Mouse (Mus musculus): Measurements from ENCODE around the gene Myo16. TPM values are rescaled to one million over a fixed set of nuclear protein-coding genes. Genes with fewer than 3 reads are reported as not detected.

Gene Myo16
- polyA plus RNA-seq, 1 experiment from 2014 or later, result 0.50 TPM

- Histone ChIP-seq H3K9me3 (no peaks in the 10 kb centered on the region), H3K36me3 (replicated peaks) (no peaks in the 10 kb centered on the region), H3K27ac (no peak overlapping the region), H3K4me3 (no peak overlapping the region), H3K4me1 (no peaks in the 10 kb centered on the region), H3K27me3 (ENCODE audit: poor library complexity, severe bottlenecking) (no peaks in the 10 kb centered on the region)
- 81% methylated on average over 2 of the region's 2 CpGs for WGBS
- DNase-seq (ENCODE audit: extremely low spot score, low spot score), result no peak
These were observed 11.2 kb downstream of the Myo16 start for GRCm38 (mm10) chr8:10164959-10165358.

DNA sequence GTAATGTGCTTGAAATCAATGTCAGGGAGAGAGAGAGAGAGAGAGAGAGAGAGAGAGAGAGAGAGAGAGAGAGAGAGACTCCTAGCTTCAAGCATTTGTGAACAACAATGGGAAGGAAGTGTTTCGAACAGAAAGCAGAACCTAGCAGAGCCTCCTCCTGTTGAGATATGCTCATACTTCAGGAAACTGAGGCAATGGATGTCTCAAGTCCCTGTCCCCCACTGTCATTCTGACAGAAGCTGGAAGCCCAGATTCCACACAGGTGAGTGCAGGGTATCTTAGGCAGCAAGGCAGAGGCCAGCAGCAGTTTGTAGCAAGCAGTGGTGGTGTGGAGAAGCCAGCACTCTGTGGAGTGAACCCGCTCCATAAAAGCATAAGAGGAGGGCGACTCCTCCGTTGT, 14.6 kb downstream of the Myo16 start:
- 94% methylated on average over 4 of the region's 4 CpGs for WGBS
- Histone ChIP-seq H3K4me1 (peaks cover 8% of the 10 kb centered on the region), H3K9me3 (no peaks in the 10 kb centered on the region), H3K27me3 (ENCODE audit: poor library complexity, severe bottlenecking) (no peaks in the 10 kb centered on the region), H3K4me3 (no peak overlapping the region), H3K36me3 (replicated peaks) (no peaks in the 10 kb centered on the region), H3K27ac (no peak overlapping the region)
- no peak for DNase-seq (ENCODE audit: extremely low spot score, low spot score)

- DNase-seq (ENCODE audit: extremely low spot score, low spot score), result no peak
- H3K36me3 ChIP-seq (replicated peaks), result no peaks in the 10 kb centered on the region
- H3K4me1 ChIP-seq, result peaks cover 24% of the 10 kb centered on the region
- H3K4me3 ChIP-seq, result no peak overlapping the region
- H3K27ac ChIP-seq, result no peak overlapping the region
- 77% methylated on average over 3 of the region's 3 CpGs for WGBS
- H3K9me3 ChIP-seq, result no peaks in the 10 kb centered on the region
- H3K27me3 ChIP-seq (ENCODE audit: poor library complexity, severe bottlenecking), result no peaks in the 10 kb centered on the region; the same call in 1 of the 2 replicates
These were observed 16.2 kb downstream of the Myo16 start for GRCm38 (mm10) chr8:10169894-10170293.

- no peaks in the 10 kb centered on the region for H3K9me3 ChIP-seq
These were observed 17.6 kb downstream of the Myo16 start for GRCm38 (mm10) chr8:10171321-10171720.

GRCm38 (mm10) chr8:10172278-10172677, 18.6 kb downstream of the Myo16 start:
- no peak for DNase-seq (ENCODE audit: extremely low spot score, low spot score)

More at GRCm38 (mm10) chr8:10171321-10171720, 17.6 kb downstream of the Myo16 start:
- 83% methylated on average over 2 of the region's 2 CpGs for WGBS
- no peak for DNase-seq (ENCODE audit: extremely low spot score, low spot score)
- Histone ChIP-seq H3K4me1 (peaks cover 35% of the 10 kb centered on the region), H3K36me3 (replicated peaks) (no peaks in the 10 kb centered on the region), H3K4me3 (no peak overlapping the region), H3K27ac (no peak overlapping the region), H3K27me3 (ENCODE audit: poor library complexity, severe bottlenecking) (no peaks in the 10 kb centered on the region; the same call in 1 of the 2 replicates)

DNA sequence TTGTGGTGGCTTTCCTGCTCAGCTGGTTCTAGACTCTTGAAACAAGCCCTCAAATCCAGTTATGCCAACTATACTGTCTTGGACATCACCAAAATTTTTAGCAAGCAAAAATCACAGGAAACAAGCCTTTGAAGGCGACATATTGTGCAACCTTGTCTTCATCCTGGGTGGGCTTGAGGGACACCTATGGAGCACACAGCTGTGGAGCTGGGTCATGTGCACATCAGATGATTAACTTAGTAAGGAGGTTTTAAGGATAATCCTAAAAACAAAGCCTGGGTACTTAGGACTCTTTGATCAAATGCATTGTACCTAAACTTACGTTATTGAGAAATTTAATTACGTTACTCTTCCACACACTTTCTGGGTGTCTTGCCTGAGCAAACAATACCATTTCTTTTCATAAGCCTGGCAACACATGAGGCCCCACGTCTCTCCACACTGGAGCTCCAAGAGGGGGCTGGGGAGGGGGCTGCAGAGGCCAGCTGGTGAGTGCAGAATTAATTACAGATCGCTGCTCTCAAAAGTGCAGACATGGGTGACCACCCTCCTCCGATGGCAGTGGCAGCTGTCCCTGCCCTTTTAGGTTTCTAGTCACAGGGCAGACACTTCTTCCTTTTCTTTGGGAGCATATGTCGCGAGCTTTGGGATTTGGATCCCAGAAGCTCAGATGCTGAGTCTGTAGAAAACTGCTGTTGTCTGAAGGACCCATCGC, 19.5 kb downstream of the Myo16 start:
- Histone ChIP-seq H3K4me1 (peaks cover 39% of the 10 kb centered on the region), H3K27ac (peak overlapping the region; percentile 36; the same call in 1 of the 2 replicates), H3K4me3 (no peak overlapping the region), H3K9me3 (no peaks in the 10 kb centered on the region), H3K36me3 (replicated peaks) (no peaks in the 10 kb centered on the region), H3K27me3 (ENCODE audit: poor library complexity, severe bottlenecking) (no peaks in the 10 kb centered on the region; the same call in 1 of the 2 replicates)
- WGBS, result 41% methylated on average over 9 of the region's 9 CpGs
- no peak for DNase-seq (ENCODE audit: extremely low spot score, low spot score)

More at GRCm38 (mm10) chr8:10172278-10172677, 18.6 kb downstream of the Myo16 start:
- Histone ChIP-seq H3K9me3 (no peaks in the 10 kb centered on the region), H3K27me3 (ENCODE audit: poor library complexity, severe bottlenecking) (no peaks in the 10 kb centered on the region; the same call in 1 of the 2 replicates), H3K27ac (0 out of 2 replicates have a peak overlapping the region, but pooled peaks have one; percentile 36), H3K4me3 (no peak overlapping the region), H3K36me3 (replicated peaks) (no peaks in the 10 kb centered on the region), H3K4me1 (peaks cover 39% of the 10 kb centered on the region)
- 93% methylated on average over 3 of the region's 3 CpGs for WGBS

GRCm38 (mm10) chr8:10174201-10174840, 20.6 kb downstream of the Myo16 start:
- DNase-seq (ENCODE audit: extremely low spot score, low spot score), result no peak
- no peaks in the 10 kb centered on the region; the same call in 1 of the 2 replicates for H3K27me3 ChIP-seq (ENCODE audit: poor library complexity, severe bottlenecking)
- H3K36me3 ChIP-seq (replicated peaks), result no peaks in the 10 kb centered on the region
- WGBS, result 76% methylated on average over 5 of the region's 5 CpGs
- H3K27ac ChIP-seq, result no peak overlapping the region
- H3K4me1 ChIP-seq, result peaks cover 39% of the 10 kb centered on the region
- H3K4me3 ChIP-seq, result no peak overlapping the region
- H3K9me3 ChIP-seq, result no peaks in the 10 kb centered on the region

DNA sequence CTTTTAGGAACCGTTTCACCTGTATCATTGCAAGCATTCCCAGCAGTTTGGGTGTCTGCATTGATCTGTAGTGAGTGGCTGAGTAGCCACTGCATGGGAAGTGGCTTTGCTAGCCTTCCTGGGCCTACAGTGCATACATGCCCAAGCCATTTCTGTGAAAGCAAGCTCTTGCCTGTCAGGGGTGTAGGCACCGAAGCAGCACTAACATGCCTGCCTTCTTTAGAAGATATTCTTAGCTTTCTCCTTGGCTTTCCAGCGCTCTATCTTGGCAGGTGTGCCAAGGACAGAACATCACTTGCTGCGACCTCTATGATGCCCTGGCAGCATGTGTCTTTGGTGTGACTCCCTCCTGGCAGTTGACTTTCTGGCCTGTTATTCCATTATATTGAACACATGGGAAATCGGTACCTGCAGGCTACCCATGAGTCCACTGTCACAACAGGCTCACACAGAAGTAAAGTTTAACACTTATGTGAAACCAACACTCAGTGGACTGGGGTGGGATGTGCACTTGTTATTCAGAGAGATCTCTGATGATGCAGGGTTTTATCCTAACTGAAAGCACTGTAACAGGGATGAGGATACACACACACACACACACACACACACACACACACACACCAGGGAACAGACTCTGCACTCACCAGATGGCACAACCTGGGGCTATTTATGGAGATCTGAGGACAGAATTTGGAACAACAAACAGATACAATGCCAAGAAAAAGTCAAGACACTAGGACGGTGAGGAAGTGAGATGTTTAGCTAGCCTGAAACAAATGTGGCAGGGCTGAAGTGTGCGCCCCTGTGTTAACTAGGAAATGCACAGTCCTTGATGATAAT, 21.4 kb downstream of the Myo16 start:
- H3K36me3 ChIP-seq (replicated peaks), result no peaks in the 10 kb centered on the region
- peaks cover 39% of the 10 kb centered on the region for H3K4me1 ChIP-seq
- WGBS, result 83% methylated on average over 7 of the region's 7 CpGs
- H3K4me3 ChIP-seq, result no peak overlapping the region
- DNase-seq (ENCODE audit: extremely low spot score, low spot score), result no peak
- no peaks in the 10 kb centered on the region; the same call in 1 of the 2 replicates for H3K27me3 ChIP-seq (ENCODE audit: poor library complexity, severe bottlenecking)
- no peaks in the 10 kb centered on the region for H3K9me3 ChIP-seq
- H3K27ac ChIP-seq, result 0 out of 2 replicates have a peak overlapping the region, but pooled peaks have one; percentile 22

GRCm38 (mm10) chr8:10175976-10176375, 22.3 kb downstream of the Myo16 start:
- H3K27me3 ChIP-seq (ENCODE audit: poor library complexity, severe bottlenecking), result no peaks in the 10 kb centered on the region; the same call in 1 of the 2 replicates
- no peak overlapping the region for H3K4me3 ChIP-seq
- H3K4me1 ChIP-seq, result peaks cover 39% of the 10 kb centered on the region
- H3K27ac ChIP-seq, result no peak overlapping the region
- no peak for DNase-seq (ENCODE audit: extremely low spot score, low spot score)
- WGBS, result 80% methylated on average over 4 of the region's 4 CpGs
- no peaks in the 10 kb centered on the region for H3K36me3 ChIP-seq (replicated peaks)
- H3K9me3 ChIP-seq, result no peaks in the 10 kb centered on the region

GRCm38 (mm10) chr8:10177131-10177530, 23.4 kb downstream of the Myo16 start:
- WGBS, result 68% methylated on average over 4 of the region's 4 CpGs
- Histone ChIP-seq H3K4me3 (no peak overlapping the region), H3K4me1 (peaks cover 39% of the 10 kb centered on the region), H3K9me3 (no peaks in the 10 kb centered on the region), H3K27ac (no peak overlapping the region), H3K27me3 (ENCODE audit: poor library complexity, severe bottlenecking) (no peaks in the 10 kb centered on the region; the same call in 1 of the 2 replicates), H3K36me3 (replicated peaks) (no peaks in the 10 kb centered on the region)
- no peak for DNase-seq (ENCODE audit: extremely low spot score, low spot score)

- Histone ChIP-seq H3K4me1 (peaks cover 24% of the 10 kb centered on the region), H3K36me3 (replicated peaks) (no peaks in the 10 kb centered on the region), H3K4me3 (no peak overlapping the region), H3K27me3 (ENCODE audit: poor library complexity, severe bottlenecking) (no peaks in the 10 kb centered on the region; the same call in 1 of the 2 replicates), H3K9me3 (no peaks in the 10 kb centered on the region), H3K27ac (no peak overlapping the region)
- DNase-seq (ENCODE audit: extremely low spot score, low spot score), result no peak
These were observed 25.3 kb downstream of the Myo16 start for GRCm38 (mm10) chr8:10178986-10179385.

DNA sequence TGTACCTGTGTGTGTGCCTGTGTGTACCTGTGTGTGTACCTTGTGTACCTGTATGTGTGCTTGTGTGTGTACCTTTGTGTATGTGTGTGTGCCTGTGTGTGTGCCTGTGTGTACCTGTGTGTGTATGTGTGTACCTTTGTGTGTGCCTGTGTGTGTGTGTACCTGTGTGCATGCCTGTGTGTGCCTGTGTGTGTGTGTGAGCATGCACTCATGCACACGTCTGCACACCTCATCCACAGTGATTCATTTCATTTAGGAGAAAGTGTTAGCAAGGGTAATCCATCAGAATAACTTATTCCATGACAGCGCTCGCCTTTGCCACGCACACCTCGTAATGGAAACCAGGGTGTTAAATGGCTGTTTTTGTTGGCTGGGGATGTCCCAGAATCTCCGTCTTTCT, 36.9 kb downstream of the Myo16 start:
- WGBS, result 92% methylated on average over 6 of the region's 6 CpGs
- no peaks in the 10 kb centered on the region for H3K27me3 ChIP-seq (ENCODE audit: poor library complexity, severe bottlenecking)
- peaks cover under 1% of the 10 kb centered on the region; the same call in 1 of the 2 replicates for H3K9me3 ChIP-seq

More for the DNA sequence above, 36.9 kb downstream of the Myo16 start:
- Histone ChIP-seq H3K36me3 (replicated peaks) (no peaks in the 10 kb centered on the region), H3K27ac (no peak overlapping the region), H3K4me3 (no peak overlapping the region), H3K4me1 (no peaks in the 10 kb centered on the region)
- no peak for DNase-seq (ENCODE audit: extremely low spot score, low spot score)
